Mouse (Mus musculus): ENCODE measurements at regions not wholly inside any gene's neighbourhood (a gene's known extent, or its start where the extent isn't known, plus 50 kb on each side); places are given as distances from the start of the nearest gene placed in this dataset.

DNA sequence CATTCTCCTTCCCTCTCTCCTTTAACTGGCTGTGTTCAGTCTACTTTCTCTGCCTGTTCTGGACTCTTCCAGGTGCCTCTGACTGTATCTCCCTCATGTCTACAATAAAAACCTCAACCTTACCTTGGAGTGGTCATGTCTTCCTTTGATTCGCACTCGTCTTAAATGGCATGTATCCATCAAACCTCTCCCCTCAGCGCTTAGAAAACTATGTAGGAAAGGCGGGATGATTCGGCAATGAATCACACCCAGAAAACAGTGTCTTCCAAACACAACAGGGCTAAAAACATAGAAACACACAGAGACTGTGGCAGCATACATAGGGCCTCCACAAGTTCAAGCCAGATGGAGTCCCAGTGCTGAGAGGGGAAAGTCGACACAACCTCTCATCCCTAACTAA is 66.4 kb upstream of the Nap1l2 start:
- TF ChIP-seq CTCF (conservative IDR thresholded peaks at IDR 0.05; ENCODE audit: insufficient read depth, insufficient read length, low read depth, low read length) (no peak), POLR2A (IDR thresholded peaks at IDR 0.05; ENCODE audit: low read depth, low read length) (no peak)

All from kidney, adult 2 months (tissue).